Mouse (Mus musculus) naive thymus-derived CD4-positive, alpha-beta T cell, adult 2 months (primary cell): Measurements from ENCODE around the gene Spsb4.

Experiments used
- DNase-seq: peaks from one replicate; pipeline ENCODE4 v3.0.0-alpha.2; 2011; ENCODE audit warnings: low read depth

Gene Spsb4

DNA sequence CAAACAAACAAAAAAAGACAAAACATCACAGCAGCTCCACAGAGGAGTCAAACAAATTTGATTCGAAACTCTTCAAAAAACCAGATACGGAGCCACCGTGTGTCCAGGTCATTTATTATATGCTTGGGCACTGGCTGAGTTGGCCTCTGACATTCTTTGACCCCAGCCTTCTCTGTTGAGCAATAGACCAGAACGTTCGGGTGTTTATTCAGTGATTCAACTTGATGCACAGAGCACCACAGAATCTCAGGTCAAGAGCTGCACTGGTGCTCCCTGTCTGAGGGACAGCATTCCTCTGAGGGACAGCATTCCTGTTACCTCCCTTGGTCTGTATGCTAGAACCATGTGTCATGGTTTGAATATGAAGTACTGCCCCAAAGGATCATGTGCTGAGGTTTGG is 125.1 kb downstream of the Spsb4 start:
- DNase-seq: no peak
